Mouse (Mus musculus) lung, postnatal 0 days (tissue): Measurements from ENCODE around the gene Zhx3.

Experiments
- CTCF ChIP-seq: IDR thresholded peaks from 2 replicates; pipeline ENCODE4 v1.5.1; 2016; ENCODE audit warnings: antibody characterized with exemption, mild to moderate bottlenecking
- EP300 ChIP-seq: IDR thresholded peaks from 2 replicates; pipeline ENCODE4 v1.6.1; 2016; ENCODE audit warnings: antibody characterized with exemption, mild to moderate bottlenecking, control low read depth

DNA sequence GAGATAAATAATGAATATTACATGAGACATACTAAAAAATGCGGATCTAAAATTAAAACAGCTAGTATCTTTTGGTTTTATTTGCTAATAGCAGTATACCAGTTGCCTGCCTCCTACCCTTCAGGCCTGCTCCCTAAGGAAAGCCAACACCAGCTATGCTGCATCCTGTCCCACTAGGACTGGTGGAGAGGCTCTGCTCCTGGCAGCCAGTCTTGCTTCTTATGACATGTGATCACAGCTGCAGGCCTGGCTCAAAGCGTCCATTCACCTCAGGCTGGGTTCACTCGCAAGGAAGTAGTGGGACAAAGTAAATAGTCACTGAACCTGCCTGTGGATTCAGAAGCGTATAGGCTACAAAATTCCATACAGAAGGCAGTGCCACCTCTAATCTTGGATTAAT is 11.1 kb upstream of the Zhx3 start:
- TF ChIP-seq CTCF (no peak), EP300 (no peak)
